ENCODE assay signal across 8 mouse cellular contexts in genomic region chr10:19811436-19812172, GRCm38 (mm10). TPM values are rescaled to one million over a fixed set of nuclear protein-coding genes. Genes with fewer than 3 reads are reported as not detected.
DNase-seq lines count a peak whose midpoint lies in the region; ATAC-seq and TF ChIP-seq lines count a peak whose summit lies in the region.
"Had no signal": no experiment of that assay in that cellular context is flagged by ENCODE, and none has a peak within 500 bp of the region (broad histone marks: within the 10 kb centered on the region; RNA-seq: fewer than 3 reads in every experiment).

No protein-coding gene starts in this region.

- no peak overlapping the region for H3K9ac ChIP-seq in hindbrain, embryonic 15.5 days
- H3K9ac ChIP-seq in hindbrain, embryonic 12.5 days = no peak overlapping the region
- H3K9ac ChIP-seq: liver, embryonic 13.5 days had no signal

- peak; percentile 45; the same call in 1 of the 2 replicates for ATAC-seq in hindbrain, embryonic 15.5 days (ENCODE audit: low FRiP score, low read depth)
- no peak for ATAC-seq in hindbrain, embryonic 12.5 days (ENCODE audit: low FRiP score)

- TF ChIP-seq CTCF in E14TG2a.4 (conservative IDR thresholded peaks at IDR 0.05; ENCODE audit: low read length) = peak; percentile 29

- no peaks in the 10 kb centered on the region for H3K9me3 ChIP-seq in hindbrain, embryonic 15.5 days
- H3K9me3 ChIP-seq in hindbrain, embryonic 12.5 days (replicated peaks) = no peaks in the 10 kb centered on the region
- H3K9me3 ChIP-seq in E14TG2a.4 (ENCODE audit: low read length) = no peaks in the 10 kb centered on the region
- H3K9me3 ChIP-seq: liver, embryonic 13.5 days had no signal

- WGBS in hindbrain, embryonic 15.5 days = 62% methylated on average over 9 of the region's 9 CpGs
- 65% methylated on average over 9 of the region's 9 CpGs for WGBS in hindbrain, embryonic 12.5 days

- no peak overlapping the region for H3K4me2 ChIP-seq in hindbrain, embryonic 15.5 days
- H3K4me2 ChIP-seq in hindbrain, embryonic 12.5 days (replicated peaks) = no peak overlapping the region
- H3K4me2 ChIP-seq: liver, embryonic 13.5 days had no signal

- no peaks in the 10 kb centered on the region for H3K27me3 ChIP-seq in hindbrain, embryonic 15.5 days
- no peaks in the 10 kb centered on the region for H3K27me3 ChIP-seq in hindbrain, embryonic 12.5 days
- H3K27me3 ChIP-seq in E14TG2a.4 (ENCODE audit: insufficient read depth, low read length) = peaks cover 15% of the 10 kb centered on the region
- H3K27me3 ChIP-seq: liver, embryonic 13.5 days had no signal

- intact Hi-C loops in left cerebral cortex, postnatal 36 days (cut with DNase I) = loop anchor here (5.0 kb wide), 1 partner anchor 99 kb away; the partner anchor contains the start of gene Il20ra

- H3K27ac ChIP-seq in hindbrain, embryonic 15.5 days (replicated peaks) = no peak overlapping the region
- H3K27ac ChIP-seq in hindbrain, embryonic 12.5 days = no peak overlapping the region
- H3K27ac ChIP-seq: liver, embryonic 13.5 days had no signal

- H3K4me1 ChIP-seq in hindbrain, embryonic 15.5 days (replicated peaks) = no peaks in the 10 kb centered on the region
- H3K4me1 ChIP-seq in hindbrain, embryonic 12.5 days = 0 out of 2 replicates have a peak, but pooled peaks cover 4% of the 10 kb centered on the region
- H3K4me1 ChIP-seq in E14TG2a.4 (replicated peaks; ENCODE audit: low read depth, low read length) = no peaks in the 10 kb centered on the region

- no peaks in the 10 kb centered on the region for H3K36me3 ChIP-seq in hindbrain, embryonic 15.5 days
- no peaks in the 10 kb centered on the region for H3K36me3 ChIP-seq in hindbrain, embryonic 12.5 days
- no peaks in the 10 kb centered on the region for H3K36me3 ChIP-seq in E14TG2a.4 (ENCODE audit: insufficient read depth, low read length)
- H3K36me3 ChIP-seq: liver, embryonic 13.5 days had no signal

- DNase-seq in 416B (ENCODE audit: low read depth) = peak; percentile 55
- peak; percentile 13 for DNase-seq in embryo, embryonic 10 days (ENCODE audit: low spot score)
- peak; percentile 9 to 13 for DNase-seq in left cerebral cortex, postnatal 36 days (ENCODE audit: low spot score in 2 of 2)
- peak; percentile 71 for DNase-seq in thymus, postnatal 4 days
- DNase-seq: liver, embryonic 13.5 days had no signal

- H3K4me3 ChIP-seq in hindbrain, embryonic 15.5 days = no peak overlapping the region
- H3K4me3 ChIP-seq in hindbrain, embryonic 12.5 days = no peak overlapping the region
- H3K4me3 ChIP-seq in E14TG2a.4 (replicated peaks; ENCODE audit: low read length) = no peak overlapping the region
- H3K4me3 ChIP-seq: liver, embryonic 13.5 days had no signal

RNA-seq across cellular contexts. Expression of gene Slc35d3, which starts 39.7 kb away (rescaled TPM):
- polyA plus RNA-seq in hindbrain, embryonic 15.5 days (2015; fragmentation: Nextera tagmentation; extraction: Ambion mirVana) = 2.8 and 3.4 TPM in 2 replicates
- polyA plus RNA-seq in hindbrain, embryonic 12.5 days (2016; fragmentation: Nextera tagmentation; extraction: Ambion mirVana) = 0.79 and 0.93 TPM in 2 replicates
- 1 to 10 TPM; 1.5 to 3.6 TPM for total RNA-seq in left cerebral cortex, postnatal 36 days (2021)

Comparison
In these comparisons a context has a peak if more than half of its experiments do, and no peak if none do; other contexts are left out.
1. DNase-seq: peak in every context shown above with its lines; median percentile 71 in thymus, postnatal 4 days; 55 in 416B; 13 in embryo, embryonic 10 days; 11 in left cerebral cortex, postnatal 36 days.